Mouse (Mus musculus) liver, postnatal 0 days (tissue): ENCODE measurements around the gene Odf2.

Experiments used
- CTCF ChIP-seq: sonication (generic); IDR thresholded peaks from 2 replicates; pipeline ENCODE4 v1.5.1; 2016; ENCODE audit warnings: antibody characterized with exemption, low read depth
- EP300 ChIP-seq: IDR thresholded peaks from 2 replicates; pipeline ENCODE4 v1.6.1; 2016; ENCODE audit warnings: antibody characterized with exemption, low read depth, mild to moderate bottlenecking

DNA sequence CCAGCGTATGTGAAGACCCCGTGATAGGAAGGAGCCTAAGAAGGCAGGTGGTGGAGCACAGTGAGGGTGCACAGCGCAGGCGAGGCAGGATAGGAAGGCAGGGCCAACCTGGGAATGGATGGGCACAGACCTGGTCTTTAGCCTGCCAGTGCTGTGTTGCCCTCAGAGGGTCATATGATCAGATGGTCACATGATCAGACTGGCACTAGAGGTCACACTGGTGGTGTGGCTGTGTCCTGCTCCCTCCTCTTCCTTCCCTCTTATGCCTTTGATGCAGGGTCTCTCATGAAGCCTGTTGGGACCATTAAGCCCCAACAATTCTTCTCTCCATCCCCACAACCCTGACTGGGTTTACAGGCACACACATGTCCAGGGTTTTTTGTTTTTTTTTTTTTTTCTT lies 15.2 kb upstream of the Odf2 start:
- TF ChIP-seq CTCF (no peak), EP300 (no peak)
